Mouse (Mus musculus): Measurements from ENCODE around the gene Ipp. TPM values are rescaled to one million over a fixed set of nuclear protein-coding genes. Genes with fewer than 3 reads are reported as not detected.

The Ipp gene
- polyA plus RNA-seq, 1 experiment from 2014 or later: 17.3 TPM

GRCm38 (mm10) chr4:116506886-116507424 lies 394 bp upstream of the Ipp start:
- peak; percentile 17 for ATAC-seq (replicated peaks; ENCODE audit: low FRiP score)
- H3K9me3 ChIP-seq (replicated peaks): no peaks in the 10 kb centered on the region
- H3K27me3 ChIP-seq: 0 out of 2 replicates have a peak, but pooled peaks cover 3% of the 10 kb centered on the region
- H3K4me3 ChIP-seq (replicated peaks): peak overlapping the region; percentile 59
- peaks cover 14% of the 10 kb centered on the region for H3K4me1 ChIP-seq
- H3K36me3 ChIP-seq: peaks cover 3% of the 10 kb centered on the region; the same call in 1 of the 2 replicates
- peak overlapping the region; percentile 68 for H3K4me2 ChIP-seq
- H3K27ac ChIP-seq: peak overlapping the region; percentile 97
- H3K9ac ChIP-seq: peak overlapping the region; percentile 66
- WGBS: 25% methylated on average over 11 of the region's 11 CpGs

GRCm38 (mm10) chr4:116531109-116531508 lies 23.8 kb downstream of the Ipp start:
- Histone ChIP-seq H3K9me3 (replicated peaks) (no peaks in the 10 kb centered on the region), H3K4me1 (no peaks in the 10 kb centered on the region), H3K36me3 (peaks cover 30% of the 10 kb centered on the region), H3K4me3 (replicated peaks) (no peak overlapping the region), H3K27ac (no peak overlapping the region), H3K4me2 (no peak overlapping the region), H3K27me3 (no peaks in the 10 kb centered on the region), H3K9ac (no peak overlapping the region)
- ATAC-seq (replicated peaks; ENCODE audit: low FRiP score): no peak
- 72% methylated on average over 2 of the region's 2 CpGs for WGBS

- no peak for ATAC-seq (replicated peaks; ENCODE audit: low FRiP score)
- no peak overlapping the region for H3K4me2 ChIP-seq
- H3K9ac ChIP-seq: no peak overlapping the region
- H3K27ac ChIP-seq: no peak overlapping the region
- peaks cover 25% of the 10 kb centered on the region for H3K36me3 ChIP-seq
- no peak overlapping the region for H3K4me3 ChIP-seq (replicated peaks)
- no peaks in the 10 kb centered on the region for H3K27me3 ChIP-seq
- H3K9me3 ChIP-seq (replicated peaks): no peaks in the 10 kb centered on the region
- H3K4me1 ChIP-seq: no peaks in the 10 kb centered on the region
Observed at GRCm38 (mm10) chr4:116536351-116536750, 29.0 kb downstream of the Ipp start.

GRCm38 (mm10) chr4:116537737-116538136 lies 30.4 kb downstream of the Ipp start:
- Histone ChIP-seq H3K27ac (no peak overlapping the region), H3K9me3 (replicated peaks) (no peaks in the 10 kb centered on the region), H3K4me1 (no peaks in the 10 kb centered on the region), H3K4me2 (no peak overlapping the region), H3K27me3 (no peaks in the 10 kb centered on the region), H3K36me3 (peaks cover 31% of the 10 kb centered on the region), H3K9ac (no peak overlapping the region), H3K4me3 (replicated peaks) (no peak overlapping the region)
- no peak for ATAC-seq (replicated peaks; ENCODE audit: low FRiP score)
- 72% methylated on average over 3 of the region's 3 CpGs for WGBS

- H3K9me3 ChIP-seq (replicated peaks): no peaks in the 10 kb centered on the region
- 83% methylated on average over 1 of the region's 1 CpGs for WGBS
- peaks cover 17% of the 10 kb centered on the region for H3K36me3 ChIP-seq
- no peaks in the 10 kb centered on the region for H3K4me1 ChIP-seq
- no peak for ATAC-seq (replicated peaks; ENCODE audit: low FRiP score)
- H3K4me3 ChIP-seq (replicated peaks): no peak overlapping the region
- no peaks in the 10 kb centered on the region for H3K27me3 ChIP-seq
- H3K4me2 ChIP-seq: no peak overlapping the region
- no peak overlapping the region for H3K27ac ChIP-seq
- no peak overlapping the region for H3K9ac ChIP-seq
Observed at GRCm38 (mm10) chr4:116550432-116550831, 43.1 kb downstream of the Ipp start.

GRCm38 (mm10) chr4:116553035-116553434 lies 45.7 kb downstream of the Ipp start:
- Histone ChIP-seq H3K9me3 (replicated peaks) (no peaks in the 10 kb centered on the region), H3K27ac (no peak overlapping the region), H3K4me3 (replicated peaks) (no peak overlapping the region), H3K9ac (no peak overlapping the region), H3K27me3 (no peaks in the 10 kb centered on the region), H3K4me2 (no peak overlapping the region), H3K36me3 (peaks cover 17% of the 10 kb centered on the region), H3K4me1 (0 out of 2 replicates have a peak, but pooled peaks cover 6% of the 10 kb centered on the region)
- 86% methylated on average over 3 of the region's 3 CpGs for WGBS
- no peak for ATAC-seq (replicated peaks; ENCODE audit: low FRiP score)

GRCm38 (mm10) chr4:116555413-116556300 lies 48.3 kb downstream of the Ipp start, which contains the start of gene Tmem69:
Gene Tmem69, minus strand, starts transcription at chr4:116555936.
- no peak for ATAC-seq (replicated peaks; ENCODE audit: low FRiP score)
- no peaks in the 10 kb centered on the region for H3K27me3 ChIP-seq
- peaks cover 21% of the 10 kb centered on the region for H3K36me3 ChIP-seq
- 2% methylated on average over 23 of the region's 23 CpGs for WGBS
- peak within 1 kb of the TSS; percentile 77 for H3K9ac ChIP-seq
- no peaks in the 10 kb centered on the region for H3K9me3 ChIP-seq (replicated peaks)
- peak within 1 kb of the TSS; percentile 97 for H3K27ac ChIP-seq
- H3K4me2 ChIP-seq: peak within 1 kb of the TSS; percentile 70
- H3K4me1 ChIP-seq: peaks cover 12% of the 10 kb centered on the region; the same call in 1 of the 2 replicates
- H3K4me3 ChIP-seq (replicated peaks): peak within 1 kb of the TSS; percentile 68

GRCm38 (mm10) chr4:116556561-116557305 lies 49.4 kb downstream of the Ipp start:
- Histone ChIP-seq H3K4me3 (replicated peaks) (peak overlapping the region; percentile 68), H3K9me3 (replicated peaks) (no peaks in the 10 kb centered on the region), H3K9ac (peak overlapping the region; percentile 77), H3K4me1 (peaks cover 12% of the 10 kb centered on the region; the same call in 1 of the 2 replicates), H3K4me2 (peak overlapping the region; percentile 70), H3K27ac (peak overlapping the region; percentile 97), H3K27me3 (no peaks in the 10 kb centered on the region), H3K36me3 (peaks cover 21% of the 10 kb centered on the region)
- peak; percentile 96 for ATAC-seq (replicated peaks; ENCODE audit: low FRiP score)
- under 1% methylated on average over 28 of the region's 28 CpGs for WGBS

GRCm38 (mm10) chr4:116557306-116558121 lies 50.2 kb downstream of the Ipp start, which contains the start of gene Gpbp1l1:
Gene Gpbp1l1, plus strand, starts transcription at chr4:116557658.
- Histone ChIP-seq H3K27me3 (no peaks in the 10 kb centered on the region), H3K36me3 (peaks cover 19% of the 10 kb centered on the region), H3K4me1 (peaks cover 12% of the 10 kb centered on the region; the same call in 1 of the 2 replicates), H3K9me3 (replicated peaks) (no peaks in the 10 kb centered on the region), H3K9ac (peak within 1 kb of the TSS; percentile 77), H3K4me3 (replicated peaks) (peak within 1 kb of the TSS; percentile 68), H3K4me2 (peak within 1 kb of the TSS; percentile 70), H3K27ac (peak within 1 kb of the TSS; percentile 97)
- under 1% methylated on average over 78 of the region's 78 CpGs for WGBS
- peak; percentile 97 for ATAC-seq (replicated peaks; ENCODE audit: low FRiP score)

GRCm38 (mm10) chr4:116558151-116558882 lies 51.0 kb downstream of the Ipp start:
- peak overlapping the region; percentile 70 for H3K4me2 ChIP-seq
- no peak for ATAC-seq (replicated peaks; ENCODE audit: low FRiP score)
- peaks cover 15% of the 10 kb centered on the region for H3K36me3 ChIP-seq
- H3K27ac ChIP-seq: peak overlapping the region; percentile 97
- no peaks in the 10 kb centered on the region for H3K9me3 ChIP-seq (replicated peaks)
- peak overlapping the region; percentile 68 for H3K4me3 ChIP-seq (replicated peaks)
- no peaks in the 10 kb centered on the region for H3K27me3 ChIP-seq
- peaks cover 12% of the 10 kb centered on the region; the same call in 1 of the 2 replicates for H3K4me1 ChIP-seq
- H3K9ac ChIP-seq: peak overlapping the region; percentile 77
- WGBS: 3% methylated on average over 15 of the region's 15 CpGs

Measured in kidney, embryonic 15.5 days (tissue).